Mouse (Mus musculus) C2C12 (cell line): ENCODE results near the gene Sv2a.

Experiments used
- CTCF ChIP-seq: IDR thresholded peaks from one replicate; pipeline ENCODE4 v1.5.1; 2011; ENCODE audit not compliant: control insufficient read depth, insufficient read depth, insufficient read length
- MAX ChIP-seq: IDR thresholded peaks from one replicate; pipeline ENCODE4 v1.6.1; 2011; ENCODE audit warnings: mild to moderate bottlenecking, control low read depth
- MYOG ChIP-seq: IDR thresholded peaks from one replicate; pipeline ENCODE4 v1.6.1; 2011; ENCODE audit not compliant: control insufficient read depth, insufficient read length; ENCODE audit errors: extremely low read depth
- USF1 ChIP-seq: IDR thresholded peaks from one replicate; pipeline ENCODE4 v1.6.1; 2011; ENCODE audit warnings: low read depth, mild to moderate bottlenecking, control low read depth, moderate library complexity

DNA sequence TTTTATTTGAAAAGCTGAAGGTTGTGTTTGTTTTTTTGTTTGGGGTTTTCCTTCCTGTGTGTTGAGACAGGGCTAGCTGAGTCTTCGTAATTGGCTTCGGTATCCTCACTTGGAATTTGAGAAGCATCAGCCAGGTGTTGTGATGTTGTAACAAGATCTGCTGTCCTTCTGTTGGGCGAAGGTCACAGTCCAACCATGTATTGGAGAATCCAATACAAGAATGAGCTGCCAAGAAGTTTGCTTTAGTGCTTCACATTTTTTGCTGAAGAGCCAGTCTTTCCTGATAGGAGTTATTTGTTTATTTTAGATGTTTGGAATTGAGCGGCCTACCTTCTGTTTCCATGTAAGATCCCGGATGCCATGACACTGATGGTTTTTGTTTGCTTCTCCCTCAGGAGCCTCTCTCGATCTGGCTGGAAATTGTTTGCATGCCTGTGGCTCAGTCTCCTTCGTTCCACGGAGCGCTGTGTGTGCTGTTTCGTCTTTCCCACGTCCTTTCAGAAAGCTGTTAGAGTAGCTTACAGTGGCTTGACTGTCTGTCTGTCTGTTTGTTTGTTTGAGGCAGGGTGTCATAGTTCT is 47.5 kb upstream of the Sv2a start:
- TF ChIP-seq USF1 (no peak), CTCF (no peak), MYOG (no peak), MAX (no peak)
